8 mouse cellular contexts compared by ENCODE assay signal in genomic region chr8:119436933-119437332, GRCm38 (mm10). TPM values are rescaled to one million over a fixed set of nuclear protein-coding genes. Genes with fewer than 3 reads are reported as not detected.
DNase-seq lines count a peak whose midpoint lies in the region; ATAC-seq and TF ChIP-seq lines count a peak whose summit lies in the region.

No protein-coding gene starts in this region.

- no peaks in the 10 kb centered on the region for H3K9me3 ChIP-seq in G1E (replicated peaks)
- no peaks in the 10 kb centered on the region for H3K9me3 ChIP-seq in midbrain, embryonic 11.5 days (ENCODE audit: control insufficient read depth, low read length)

- H3K9ac ChIP-seq in midbrain, embryonic 11.5 days (ENCODE audit: low read length), result no peak overlapping the region

- ATAC-seq in G1E (ENCODE audit: extremely low read depth, insufficient number of reproducible peaks, low FRiP score, poor library complexity, severe bottlenecking), result peak; percentile 74
- ATAC-seq in neutrophil, adult 5-6 weeks (ENCODE audit: extremely low read depth, insufficient number of reproducible peaks, low FRiP score, poor library complexity, severe bottlenecking), result peak; percentile 73
- no peak for ATAC-seq in midbrain, embryonic 11.5 days (ENCODE audit: low FRiP score)

- DNase-seq in G1E (ENCODE audit: low spot score) (peak; percentile 37), liver (peak; percentile 77)
- DNase-seq in heart, postnatal 14 days, result peak; percentile 82 to 83
- no peak for DNase-seq in neural tube, embryonic 10.5 days (ENCODE audit: extremely low spot score, low spot score)
- DNase-seq in layer of hippocampus, postnatal 10 days (ENCODE audit: low spot score in 2 of 2), result no peak
- no peak for DNase-seq in midbrain, embryonic 11.5 days (ENCODE audit: low spot score, missing footprints)

- TF ChIP-seq POLR2A in cortical plate, adult 2 months (IDR thresholded peaks at IDR 0.05; ENCODE audit: extremely low read depth, insufficient read depth, low read length), result 0 out of 2 replicates have a peak, but pooled peaks have one; percentile 16

- 19% methylated on average over 9 of the region's 9 CpGs for WGBS in midbrain, embryonic 11.5 days

- intact Hi-C loops in heart, postnatal 14 days (cut with DNase I), result no loop called here

- peaks cover 19% of the 10 kb centered on the region for H3K4me1 ChIP-seq in G1E (ENCODE audit: insufficient read depth, low read depth, low read length)
- no peaks in the 10 kb centered on the region for H3K4me1 ChIP-seq in cortical plate, adult 2 months (ENCODE audit: control insufficient read depth, insufficient read depth, low read length)
- peaks cover 3% of the 10 kb centered on the region for H3K4me1 ChIP-seq in midbrain, embryonic 11.5 days (ENCODE audit: control insufficient read depth, insufficient read depth, low read length)

- H3K4me2 ChIP-seq in midbrain, embryonic 11.5 days, result no peak overlapping the region

- no peak for TF ChIP-seq CTCF in G1E (IDR thresholded peaks at IDR 0.05; ENCODE audit: low read depth, low read length)
- TF ChIP-seq CTCF in cortical plate, adult 2 months (IDR thresholded peaks at IDR 0.05; ENCODE audit: extremely low read depth, insufficient read depth, low read length), result no peak

- H3K4me3 ChIP-seq in G1E (ENCODE audit: low read depth, low read length), result peak overlapping the region; percentile 30; the same call in 1 of the 2 replicates
- peak overlapping the region; percentile 10; the same call in 1 of the 2 replicates for H3K4me3 ChIP-seq in cortical plate, adult 2 months (ENCODE audit: insufficient read depth, low read length)
- H3K4me3 ChIP-seq in midbrain, embryonic 11.5 days (ENCODE audit: low read depth, low read length), result no peak overlapping the region

- H3K27me3 ChIP-seq in G1E (ENCODE audit: insufficient read depth, low read length), result peaks cover 45% of the 10 kb centered on the region
- peaks cover 4% of the 10 kb centered on the region; the same call in 1 of the 2 replicates for H3K27me3 ChIP-seq in midbrain, embryonic 11.5 days (ENCODE audit: control insufficient read depth, insufficient read depth, low read length)

- H3K27ac ChIP-seq in cortical plate, adult 2 months (ENCODE audit: insufficient read depth, low read length), result no peak overlapping the region
- no peak overlapping the region for H3K27ac ChIP-seq in midbrain, embryonic 11.5 days (ENCODE audit: low read depth, low read length)

- no peaks in the 10 kb centered on the region for H3K36me3 ChIP-seq in G1E (replicated peaks)
- no peaks in the 10 kb centered on the region for H3K36me3 ChIP-seq in midbrain, embryonic 11.5 days (ENCODE audit: control insufficient read depth, insufficient read depth, low read length)

RNA-seq across cellular contexts. Expression of gene Osgin1, which starts 3.0 kb away (rescaled TPM):
- total RNA-seq in G1E (2014; fragmentation: Nextera tagmentation), result not detected in 2 replicates
- total RNA-seq in G1E (2017), result 0.17 and 0.49 TPM in 2 replicates
- polyA plus RNA-seq in G1E (2012), result 0.08 and 0.10 TPM in 2 replicates
- 0.86 and 1.1 TPM in 2 replicates for polyA plus RNA-seq in cortical plate, adult 2 months (2012; rRNA removed)
- 1 to 10 TPM; 1.3 to 2.5 TPM for total RNA-seq in heart, postnatal 14 days (2021)
- 33.6 and 37.2 TPM in 2 replicates for total RNA-seq in neutrophil, adult 5-6 weeks (2017)
- under 1 TPM; 0.25 to 0.33 TPM for total RNA-seq in layer of hippocampus, postnatal 10 days (2021)
- polyA plus RNA-seq in midbrain, embryonic 11.5 days (2014; fragmentation: Nextera tagmentation; extraction: Ambion mirVana), result 0.21 and 0.26 TPM in 2 replicates

RNA-seq across cellular contexts. Expression of gene Necab2, which starts 9.6 kb away (rescaled TPM):
- total RNA-seq in G1E (2014; fragmentation: Nextera tagmentation), result not detected in 2 replicates
- 0.06 TPM in 1 of 2 replicates, not detected in the other for total RNA-seq in G1E (2017)
- polyA plus RNA-seq in G1E (2012), result not detected in 2 replicates
- 31.9 and 48.3 TPM in 2 replicates for polyA plus RNA-seq in cortical plate, adult 2 months (2012; rRNA removed)
- total RNA-seq in heart, postnatal 14 days (2021), result not detected
- total RNA-seq in neutrophil, adult 5-6 weeks (2017), result not detected in 2 replicates
- 100 to 1,000 TPM; 112 to 114 TPM for total RNA-seq in layer of hippocampus, postnatal 10 days (2021)
- polyA plus RNA-seq in midbrain, embryonic 11.5 days (2014; fragmentation: Nextera tagmentation; extraction: Ambion mirVana), result 18.9 and 20.3 TPM in 2 replicates

RNA-seq across cellular contexts. Expression of gene Mlycd, which starts 42.3 kb away (rescaled TPM):
- total RNA-seq in G1E (2014; fragmentation: Nextera tagmentation), result 4.1 and 7.7 TPM in 2 replicates
- 10.5 and 14.8 TPM in 2 replicates for total RNA-seq in G1E (2017)
- 16.7 and 20.1 TPM in 2 replicates for polyA plus RNA-seq in G1E (2012)
- 24.7 and 26.9 TPM in 2 replicates for polyA plus RNA-seq in cortical plate, adult 2 months (2012; rRNA removed)
- 100 to 1,000 TPM; 102 to 110 TPM for total RNA-seq in heart, postnatal 14 days (2021)
- total RNA-seq in neutrophil, adult 5-6 weeks (2017), result 10.9 and 11.8 TPM in 2 replicates
- total RNA-seq in layer of hippocampus, postnatal 10 days (2021), result 10 to 100 TPM; 20.3 to 22.3 TPM
- polyA plus RNA-seq in midbrain, embryonic 11.5 days (2014; fragmentation: Nextera tagmentation; extraction: Ambion mirVana), result 11.3 and 11.6 TPM in 2 replicates

Comparison
In these comparisons a context has a peak if more than half of its experiments do, and no peak if none do; other contexts are left out.
1. DNase-seq: peak in G1E (single experiment), heart, postnatal 14 days (2 of 2) and liver (single experiment); none in neural tube, embryonic 10.5 days (single experiment), layer of hippocampus, postnatal 10 days (0 of 2) and midbrain, embryonic 11.5 days (single experiment).
2. RNA of gene Necab2, which starts 9.6 kb away (total RNA-seq): 112 to 114 TPM in layer of hippocampus, postnatal 10 days; not detected in heart, postnatal 14 days, 0.06 TPM in G1E and not detected in neutrophil, adult 5-6 weeks; every median in the first group is over 100 times any median in the second.